Mouse (Mus musculus) liver, embryonic 14.5 days (tissue): ENCODE results near the gene Exoc3l4. TPM values are rescaled to one million over a fixed set of nuclear protein-coding genes. Genes with fewer than 3 reads are reported as not detected.

Source experiments
- ATAC-seq: fragments of 200-750 bp; cut with Nextera tagmentation; 2 replicates; pipeline ENCODE4 v1.8.0; 2017; ENCODE audit warnings: moderate number of reproducible peaks, mild to moderate bottlenecking, moderate library complexity; ENCODE audit not compliant: insufficient read depth
- DNase-seq, 3 experiments: peaks; one replicate each; pipeline ENCODE4 v3.0.0-alpha.2; 2012 to 2013; ENCODE audit warnings: low read depth in 3 of 3, low spot score in 3 of 3
- H3K27ac ChIP-seq: fragments of 300-500 bp; sonication (generic); 2 replicates; pipeline ENCODE4 v1.5.1; 2014; ENCODE audit warnings: moderate library complexity, mild to moderate bottlenecking, control low read depth, inconsistent platforms
- H3K27me3 ChIP-seq: fragments of 300-500 bp; sonication (generic); 2 replicates; pipeline ENCODE4 v1.6.1; 2014; ENCODE audit warnings: mild to moderate bottlenecking, low read length, moderate library complexity; ENCODE audit not compliant: control insufficient read depth, insufficient read depth
- H3K36me3 ChIP-seq: fragments of 300-500 bp; sonication (generic); replicated peaks from 2 replicates; pipeline ENCODE4 v1.6.1; 2014; ENCODE audit warnings: low read depth; ENCODE audit not compliant: control insufficient read depth, insufficient read depth
- H3K4me1 ChIP-seq, 2 experiments: fragments of 200-500 bp in 1 of 2; fragments of 300-500 bp in 1 of 2; sonication (generic) in 1 of 2; replicated peaks; 2 replicates each; pipeline ENCODE4 v1.6.1; 2012 to 2014; ENCODE audit warnings: antibody characterized with exemption in 1 of 2, inconsistent platforms in 1 of 2, low read length in 1 of 2; ENCODE audit not compliant: control insufficient read depth in 2 of 2, insufficient read depth in 2 of 2
- H3K4me2 ChIP-seq: fragments of 300-500 bp; sonication (generic); 2 replicates; pipeline ENCODE4 v1.6.1; 2014; ENCODE audit warnings: low read depth, mild to moderate bottlenecking, control low read depth, moderate library complexity
- H3K4me3 ChIP-seq, 2 experiments: fragments of 200-500 bp in 1 of 2; fragments of 300-500 bp in 1 of 2; sonication (generic) in 1 of 2; 2 replicates each; pipeline ENCODE4 v1.5.1; 2012 to 2014; ENCODE audit warnings: low read depth in 2 of 2, low read length in 2 of 2, mild to moderate bottlenecking in 2 of 2, control low read depth in 1 of 2, inconsistent platforms in 1 of 2, moderate library complexity in 1 of 2; ENCODE audit not compliant: insufficient read depth in 1 of 2
- H3K9ac ChIP-seq: fragments of 300-500 bp; sonication (generic); replicated peaks from 2 replicates; pipeline ENCODE4 v1.6.1; 2014; ENCODE audit warnings: mild to moderate bottlenecking, control low read depth, moderate library complexity
- H3K9me3 ChIP-seq: fragments of 300-500 bp; sonication (generic); 2 replicates; pipeline ENCODE4 v1.6.1; 2016; ENCODE audit warnings: low read length, mixed read lengths; ENCODE audit not compliant: control insufficient read depth
- CTCF ChIP-seq: IDR thresholded peaks from 2 replicates; pipeline ENCODE4 v1.5.1; 2016; ENCODE audit warnings: antibody characterized with exemption, low read depth, control low read depth
- EP300 ChIP-seq: IDR thresholded peaks from 2 replicates; pipeline ENCODE4 v1.6.1; 2016; ENCODE audit warnings: antibody characterized with exemption, low read depth
- WGBS: fragments of 180-500 bp; shearing (Covaris S2); extraction: QIAGEN DNeasy Blood & Tissue Kit; methylation state at CpG from one replicate; pipeline ENCODE4 v1.1.7; 2014; ENCODE audit not compliant: insufficient replicate concordance; 5-methylcytosine and 5-hydroxymethylcytosine counted together
- polyA plus RNA-seq, 2 experiments: library from polyadenylated mRNA; depleted of rRNA in 1 of 2; stranded (reverse) in 1 of 2; unstranded in 1 of 2; fragments of >200 nt; fragmentation: Nextera tagmentation in 1 of 2; extraction: Ambion mirVana in 1 of 2; gene quantifications; 2 replicates each; pipeline versions ENCODE4 v1.2.1 to v1.2.3; 2012 to 2014

The Exoc3l4 gene
- polyA plus RNA-seq, 2 experiments = 15.8 to 18.1 TPM

- H3K27me3 ChIP-seq = no peaks in the 10 kb centered on the region; the same call in 1 of the 2 replicates
- no peak overlapping the region for H3K27ac ChIP-seq
- ATAC-seq = no peak
- H3K4me1 ChIP-seq = peaks cover 0 to 5% of the 10 kb centered on the region in 2 experiments; a peak in 2 of 4 replicates
- no peak overlapping the region for H3K4me3 ChIP-seq
- no peak overlapping the region for H3K4me2 ChIP-seq
- DNase-seq = no peak
- peaks cover 83% of the 10 kb centered on the region for H3K36me3 ChIP-seq
- no peaks in the 10 kb centered on the region for H3K9me3 ChIP-seq
- TF ChIP-seq CTCF (no peak), EP300 (no peak)
- 85% methylated on average over 7 of the region's 7 CpGs for WGBS
- H3K9ac ChIP-seq = no peak overlapping the region
Measured at GRCm38 (mm10) chr12:111451561-111451960, 34.7 kb downstream of the Exoc3l4 start.

GRCm38 (mm10) chr12:111454021-111454420, 37.2 kb downstream of the Exoc3l4 start:
- 55% methylated on average over 4 of the region's 4 CpGs for WGBS
- no peak for DNase-seq
- Histone ChIP-seq H3K9me3 (no peaks in the 10 kb centered on the region), H3K4me2 (no peak overlapping the region), H3K27me3 (no peaks in the 10 kb centered on the region; the same call in 1 of the 2 replicates), H3K36me3 (peaks cover 59% of the 10 kb centered on the region), H3K4me1 (peaks cover 0 to 2% of the 10 kb centered on the region in 2 experiments; a peak in 1 of 4 replicates), H3K9ac (no peak overlapping the region), H3K27ac (no peak overlapping the region), H3K4me3 (no peak overlapping the region)
- ATAC-seq = no peak
- TF ChIP-seq EP300 = no peak
- TF ChIP-seq CTCF = 0 out of 2 replicates have a peak, but pooled peaks have one; percentile 6

GRCm38 (mm10) chr12:111454543-111455280, 37.9 kb downstream of the Exoc3l4 start:
- Histone ChIP-seq H3K36me3 (peaks cover 52% of the 10 kb centered on the region), H3K9ac (no peak overlapping the region), H3K27ac (no peak overlapping the region), H3K9me3 (no peaks in the 10 kb centered on the region), H3K27me3 (no peaks in the 10 kb centered on the region; the same call in 1 of the 2 replicates), H3K4me3 (no peak overlapping the region), H3K4me1 (peaks cover 0 to 2% of the 10 kb centered on the region in 2 experiments; a peak in 1 of 4 replicates), H3K4me2 (no peak overlapping the region)
- WGBS = 72% methylated on average over 10 of the region's 10 CpGs
- DNase-seq = no peak
- TF ChIP-seq CTCF (no peak), EP300 (no peak)
- no peak for ATAC-seq

GRCm38 (mm10) chr12:111455311-111455846, 38.6 kb downstream of the Exoc3l4 start:
- DNase-seq (no peak), ATAC-seq (peak; percentile 10; the same call in 1 of the 2 replicates)
- Histone ChIP-seq H3K27me3 (no peaks in the 10 kb centered on the region; the same call in 1 of the 2 replicates), H3K27ac (no peak overlapping the region), H3K4me2 (no peak overlapping the region), H3K4me1 (peaks cover 0 to 2% of the 10 kb centered on the region in 2 experiments; a peak in 1 of 4 replicates), H3K9ac (0 out of 2 replicates have a peak overlapping the region, but pooled peaks have one; percentile 9), H3K36me3 (peaks cover 45% of the 10 kb centered on the region), H3K9me3 (no peaks in the 10 kb centered on the region), H3K4me3 (no peak overlapping the region)
- 65% methylated on average over 12 of the region's 12 CpGs for WGBS
- no peak for TF ChIP-seq EP300
- TF ChIP-seq CTCF = no peak

- no peak overlapping the region for H3K9ac ChIP-seq
- WGBS = 42% methylated on average over 8 of the region's 8 CpGs
- H3K4me2 ChIP-seq = no peak overlapping the region
- no peak overlapping the region for H3K27ac ChIP-seq
- H3K36me3 ChIP-seq = peaks cover 40% of the 10 kb centered on the region
- TF ChIP-seq EP300 = no peak
- no peak for TF ChIP-seq CTCF
- no peaks in the 10 kb centered on the region for H3K9me3 ChIP-seq
- peaks cover 0 to 2% of the 10 kb centered on the region in 2 experiments; a peak in 1 of 4 replicates for H3K4me1 ChIP-seq
- ATAC-seq = peak; percentile 10; the same call in 1 of the 2 replicates
- no peak overlapping the region for H3K4me3 ChIP-seq
- no peak for DNase-seq
- no peaks in the 10 kb centered on the region; the same call in 1 of the 2 replicates for H3K27me3 ChIP-seq
Measured at GRCm38 (mm10) chr12:111455860-111456259, 39.0 kb downstream of the Exoc3l4 start.
